Mouse (Mus musculus): Measurements from ENCODE around the gene Dlgap1. TPM values are rescaled to one million over a fixed set of nuclear protein-coding genes. Genes with fewer than 3 reads are reported as not detected.
A peak's percentile ranks its signal among the peaks of the same experiment; 100 is the strongest.

Gene Dlgap1
- polyA plus RNA-seq, 1 experiment from 2014 or later: 7.4 TPM

DNA sequence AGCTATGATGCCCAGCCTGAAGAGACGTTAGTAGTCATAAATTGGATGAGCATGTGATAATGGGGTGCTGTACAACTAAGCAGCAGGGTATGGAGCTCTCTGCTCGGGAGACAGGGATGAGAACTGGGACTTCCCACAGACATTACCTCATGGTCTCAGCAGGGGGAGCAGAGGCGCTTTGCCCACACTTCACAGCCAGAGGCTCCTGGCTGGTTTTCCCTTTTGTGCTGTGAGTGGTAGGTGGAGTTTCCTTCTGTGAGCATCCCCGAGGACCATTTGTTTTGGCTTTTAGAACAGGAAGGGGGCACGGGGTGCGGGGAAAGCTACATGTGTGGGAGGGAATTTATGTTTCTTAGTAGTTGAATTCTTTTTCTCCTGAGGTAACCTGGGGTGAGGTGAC, 768.6 kb downstream of the Dlgap1 start:
- ATAC-seq (ENCODE audit: low FRiP score): peak; percentile 69
- 6% methylated on average over 6 of the region's 6 CpGs for WGBS
- no peaks in the 10 kb centered on the region for H3K9me3 ChIP-seq
- H3K27me3 ChIP-seq: no peaks in the 10 kb centered on the region
- H3K4me3 ChIP-seq (replicated peaks): peak overlapping the region; percentile 22; the same call in 1 of the 2 replicates
- peak overlapping the region; percentile 39; the same call in 1 of the 2 replicates for H3K27ac ChIP-seq
- H3K4me1 ChIP-seq: peaks cover 18% of the 10 kb centered on the region
- H3K36me3 ChIP-seq (replicated peaks): no peaks in the 10 kb centered on the region
- no peak overlapping the region for H3K9ac ChIP-seq
- peak overlapping the region; percentile 50 for H3K4me2 ChIP-seq

DNA sequence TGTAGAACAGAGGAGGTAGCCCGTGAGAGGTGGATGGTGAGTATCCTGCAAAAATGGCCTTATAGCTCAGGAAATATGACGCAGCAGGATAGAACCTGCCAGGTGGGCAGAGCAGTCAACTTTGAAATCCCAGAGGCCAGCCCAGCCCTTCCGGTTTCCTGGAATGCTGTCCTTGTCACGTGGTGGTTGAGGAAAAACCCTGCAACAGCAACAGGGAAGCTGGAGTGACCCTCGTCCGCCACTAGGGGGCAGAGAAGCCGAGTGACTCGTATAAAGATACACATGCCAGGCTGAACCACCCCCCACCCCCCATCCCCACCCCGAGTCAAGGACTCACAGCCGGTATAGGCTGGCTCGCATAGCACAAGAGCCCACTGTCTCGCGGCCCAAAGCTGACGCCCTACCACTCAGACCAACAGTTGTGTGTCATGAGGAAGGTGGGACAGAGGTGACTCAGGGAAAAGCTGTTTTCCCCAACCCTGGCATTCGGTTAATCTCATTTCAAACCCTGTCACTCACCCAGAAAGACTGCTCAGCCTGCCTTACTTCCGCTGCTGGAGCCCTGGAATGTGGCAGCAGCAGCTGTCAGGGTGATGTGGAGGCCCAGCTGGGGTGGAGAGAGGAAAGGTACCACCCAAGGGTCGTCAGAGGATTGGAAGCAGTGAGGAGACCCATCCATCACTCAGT, 769.4 kb downstream of the Dlgap1 start:
- H3K4me1 ChIP-seq: peaks cover 18% of the 10 kb centered on the region
- H3K4me2 ChIP-seq: peak overlapping the region; percentile 50
- H3K4me3 ChIP-seq (replicated peaks): peak overlapping the region; percentile 22; the same call in 1 of the 2 replicates
- peak overlapping the region; percentile 13; the same call in 1 of the 2 replicates for H3K9ac ChIP-seq
- no peaks in the 10 kb centered on the region for H3K27me3 ChIP-seq
- H3K27ac ChIP-seq: peak overlapping the region; percentile 42; the same call in 1 of the 2 replicates
- peak; percentile 91 for ATAC-seq (ENCODE audit: low FRiP score)
- 4% methylated on average over 17 of the region's 17 CpGs for WGBS
- no peaks in the 10 kb centered on the region for H3K36me3 ChIP-seq (replicated peaks)
- H3K9me3 ChIP-seq: no peaks in the 10 kb centered on the region

DNA sequence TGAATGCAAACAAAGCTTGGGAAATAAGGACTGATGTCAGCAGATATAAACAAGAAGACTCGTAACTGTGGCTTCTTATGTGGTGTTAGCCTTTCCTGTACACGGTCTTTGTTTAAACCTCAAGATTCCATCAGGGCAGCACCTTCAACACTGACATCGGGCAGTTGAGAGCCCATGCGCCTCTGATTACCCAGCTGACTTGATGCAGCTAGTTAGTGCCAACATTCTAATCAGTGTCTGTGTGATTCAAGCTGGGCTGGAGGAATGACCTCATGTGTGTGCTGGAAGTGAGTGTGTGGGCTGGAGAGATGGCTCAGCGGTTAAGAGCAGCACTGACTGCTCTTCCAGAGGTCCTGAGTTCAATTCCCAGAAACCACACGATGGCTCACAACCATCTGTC, 770.5 kb downstream of the Dlgap1 start:
- Histone ChIP-seq H3K36me3 (replicated peaks) (no peaks in the 10 kb centered on the region), H3K27me3 (no peaks in the 10 kb centered on the region), H3K4me1 (peaks cover 18% of the 10 kb centered on the region), H3K4me2 (no peak overlapping the region), H3K27ac (no peak overlapping the region), H3K9me3 (no peaks in the 10 kb centered on the region), H3K4me3 (replicated peaks) (no peak overlapping the region), H3K9ac (no peak overlapping the region)
- 78% methylated on average over 6 of the region's 6 CpGs for WGBS
- ATAC-seq (ENCODE audit: low FRiP score): no peak

DNA sequence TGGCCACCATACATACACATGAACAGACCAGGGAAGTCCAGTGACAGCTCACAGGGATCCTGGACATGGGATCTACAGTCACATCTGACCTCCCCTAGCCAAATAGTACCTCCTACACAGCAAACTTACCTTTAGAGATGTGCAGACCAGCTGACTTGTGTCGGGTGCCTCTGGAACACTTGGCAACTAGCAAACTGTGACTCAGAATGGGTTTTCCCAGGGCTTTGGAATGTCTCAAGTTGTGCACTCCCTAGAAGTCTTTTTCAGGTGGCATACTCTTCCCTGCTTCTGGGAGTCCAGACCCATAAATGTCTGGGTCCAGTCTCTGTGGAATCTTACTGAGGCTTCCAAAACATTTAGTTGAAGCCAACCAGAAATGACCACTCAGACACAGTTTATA, 772.8 kb downstream of the Dlgap1 start:
- Histone ChIP-seq H3K27me3 (peaks cover 5% of the 10 kb centered on the region; the same call in 1 of the 2 replicates), H3K9me3 (no peaks in the 10 kb centered on the region), H3K4me3 (replicated peaks) (no peak overlapping the region), H3K4me2 (no peak overlapping the region), H3K27ac (no peak overlapping the region), H3K9ac (no peak overlapping the region), H3K4me1 (peaks cover 23% of the 10 kb centered on the region), H3K36me3 (replicated peaks) (no peaks in the 10 kb centered on the region)
- ATAC-seq (ENCODE audit: low FRiP score): no peak
- 93% methylated on average over 1 of the region's 1 CpGs for WGBS

DNA sequence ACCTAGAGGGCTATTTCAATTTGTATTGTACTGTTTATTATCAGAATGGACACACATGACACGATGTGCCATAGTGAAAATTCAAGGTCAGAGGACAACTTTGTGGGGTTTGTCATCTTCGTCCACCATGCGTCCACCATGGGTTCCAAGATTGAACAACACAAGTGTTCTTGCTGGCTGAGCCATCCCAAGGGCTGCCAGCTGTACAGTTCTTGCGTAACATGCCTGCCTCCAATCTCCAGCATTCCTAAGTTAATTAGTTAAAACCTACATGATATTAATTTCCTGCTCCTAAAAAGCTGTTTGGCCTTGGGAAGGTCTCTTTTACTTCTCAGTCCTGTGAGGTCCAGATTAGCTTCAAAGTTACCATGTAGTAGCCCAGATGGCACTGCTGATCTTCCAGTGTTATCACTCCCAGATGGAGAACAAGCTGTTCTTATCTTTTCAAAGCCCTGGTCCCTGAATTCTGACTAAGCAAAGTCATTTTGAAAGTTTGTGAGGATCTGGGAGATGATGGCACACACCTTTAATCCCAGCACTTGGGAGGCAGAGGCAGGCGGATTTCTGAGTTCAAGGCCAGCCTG, 775.8 kb downstream of the Dlgap1 start:
- H3K4me1 ChIP-seq: peaks cover 24% of the 10 kb centered on the region
- 92% methylated on average over 5 of the region's 5 CpGs for WGBS
- no peak overlapping the region for H3K4me2 ChIP-seq
- H3K4me3 ChIP-seq (replicated peaks): no peak overlapping the region
- H3K27me3 ChIP-seq: peaks cover 13% of the 10 kb centered on the region
- H3K27ac ChIP-seq: no peak overlapping the region
- H3K36me3 ChIP-seq (replicated peaks): no peaks in the 10 kb centered on the region
- ATAC-seq (ENCODE audit: low FRiP score): no peak
- H3K9me3 ChIP-seq: no peaks in the 10 kb centered on the region
- no peak overlapping the region for H3K9ac ChIP-seq

DNA sequence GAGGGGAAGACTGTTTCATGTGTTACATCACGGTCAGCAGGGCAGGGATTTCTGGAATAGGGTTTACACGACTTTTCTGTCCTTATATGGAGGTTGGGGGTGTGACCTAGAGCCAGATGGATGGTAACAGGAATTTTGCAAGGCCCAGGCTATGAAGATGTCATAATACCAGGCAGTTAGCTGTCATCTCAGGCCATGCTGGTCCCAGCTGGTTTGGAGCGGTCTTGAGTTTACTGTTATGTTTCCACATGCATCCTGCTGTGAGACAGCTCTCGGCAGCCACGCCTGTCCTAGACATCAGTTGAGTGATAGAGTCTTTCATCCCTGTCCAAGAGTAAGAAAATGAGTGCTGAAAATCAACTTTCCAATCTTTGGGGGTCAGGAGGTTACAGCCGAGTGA, 776.5 kb downstream of the Dlgap1 start:
- Histone ChIP-seq H3K4me2 (no peak overlapping the region), H3K36me3 (replicated peaks) (no peaks in the 10 kb centered on the region), H3K9ac (no peak overlapping the region), H3K27ac (no peak overlapping the region), H3K9me3 (no peaks in the 10 kb centered on the region), H3K27me3 (peaks cover 17% of the 10 kb centered on the region), H3K4me3 (replicated peaks) (no peak overlapping the region), H3K4me1 (peaks cover 24% of the 10 kb centered on the region)
- ATAC-seq (ENCODE audit: low FRiP score): no peak
- 89% methylated on average over 6 of the region's 6 CpGs for WGBS

DNA sequence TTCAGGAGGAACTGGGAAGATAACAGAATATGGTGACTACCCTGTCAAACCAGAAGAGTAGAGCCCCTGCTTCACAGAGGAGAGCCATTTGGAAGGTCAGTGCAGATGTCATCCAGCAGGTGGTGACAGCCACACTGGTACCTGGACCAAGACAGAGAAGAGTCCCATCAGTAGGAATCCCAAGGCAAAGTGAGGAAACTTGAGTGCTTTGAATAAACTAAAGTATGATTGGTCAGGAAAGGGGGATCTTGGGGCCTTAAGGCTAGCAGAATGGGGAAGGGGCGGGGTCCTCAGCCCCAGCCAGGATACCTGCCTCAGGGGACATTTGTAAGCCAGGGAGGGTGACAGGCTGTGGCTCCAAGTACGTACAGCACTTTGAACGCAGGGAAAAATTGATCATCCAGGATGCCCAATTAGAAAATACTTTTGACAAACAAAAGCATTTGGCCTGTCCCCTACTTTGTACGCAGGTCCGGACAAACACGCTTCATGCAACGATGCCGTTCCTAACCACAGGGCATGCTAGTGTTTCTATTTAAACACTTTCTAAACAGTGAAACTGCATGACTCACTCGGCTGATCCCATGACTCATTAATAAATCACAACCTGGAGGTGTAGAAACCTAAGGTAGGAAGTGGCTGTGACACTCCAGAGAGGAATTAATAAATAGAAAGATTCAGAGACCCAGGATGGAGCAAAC, 777.7 kb downstream of the Dlgap1 start:
- H3K9me3 ChIP-seq: no peaks in the 10 kb centered on the region
- 0 out of 2 replicates have a peak overlapping the region, but pooled peaks have one; percentile 19 for H3K27ac ChIP-seq
- no peak for ATAC-seq (ENCODE audit: low FRiP score)
- H3K4me3 ChIP-seq (replicated peaks): no peak overlapping the region
- H3K4me1 ChIP-seq: peaks cover 33% of the 10 kb centered on the region
- no peaks in the 10 kb centered on the region for H3K36me3 ChIP-seq (replicated peaks)
- peaks cover 23% of the 10 kb centered on the region for H3K27me3 ChIP-seq
- 15% methylated on average over 9 of the region's 9 CpGs for WGBS
- H3K4me2 ChIP-seq: no peak overlapping the region
- H3K9ac ChIP-seq: no peak overlapping the region

DNA sequence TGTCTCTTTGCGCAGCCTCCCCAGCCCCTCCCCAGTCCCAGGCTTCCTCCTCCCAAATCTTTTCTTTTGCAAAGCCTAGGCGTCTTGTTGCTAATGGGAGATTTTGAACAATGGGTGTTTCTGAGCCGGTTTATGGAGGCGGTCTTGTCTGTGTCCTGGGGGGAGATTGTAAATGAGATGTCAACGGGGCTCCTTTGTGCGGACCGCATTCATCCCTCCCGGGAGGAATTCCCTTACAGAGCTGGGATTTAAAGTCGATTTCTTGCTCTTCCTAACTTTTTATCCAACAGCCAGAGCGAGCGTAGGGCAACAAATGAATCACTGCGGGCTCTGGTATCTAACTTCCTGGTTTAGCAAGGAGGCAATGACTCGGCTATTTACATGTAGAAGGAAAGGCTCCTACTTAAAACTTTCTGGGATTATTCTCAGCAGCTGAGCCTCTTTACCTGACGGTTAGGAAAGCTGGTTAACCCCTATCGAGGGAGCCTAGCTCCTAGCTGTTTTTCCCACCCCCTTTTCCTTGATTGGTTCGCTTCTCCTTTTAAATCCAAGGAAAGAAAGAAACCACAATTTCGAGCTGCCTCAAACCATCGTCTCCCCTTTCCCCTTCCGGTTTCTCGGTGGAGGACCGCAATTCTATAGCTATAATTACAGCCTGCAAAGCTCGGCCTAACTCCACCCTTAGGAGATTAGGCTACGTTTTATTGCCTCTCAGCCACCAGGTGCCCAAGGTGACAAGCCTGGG, 779.0 kb downstream of the Dlgap1 start:
- peak overlapping the region; percentile 56 for H3K4me2 ChIP-seq
- H3K27me3 ChIP-seq: peaks cover 26% of the 10 kb centered on the region
- WGBS: under 1% methylated on average over 23 of the region's 23 CpGs
- H3K9ac ChIP-seq: peak overlapping the region; percentile 30; the same call in 1 of the 2 replicates
- H3K9me3 ChIP-seq: no peaks in the 10 kb centered on the region
- peak overlapping the region; percentile 81 for H3K27ac ChIP-seq
- H3K4me1 ChIP-seq: peaks cover 33% of the 10 kb centered on the region
- peak; percentile 68 for ATAC-seq (ENCODE audit: low FRiP score)
- no peaks in the 10 kb centered on the region for H3K36me3 ChIP-seq (replicated peaks)
- peak overlapping the region; percentile 22 for H3K4me3 ChIP-seq (replicated peaks)

DNA sequence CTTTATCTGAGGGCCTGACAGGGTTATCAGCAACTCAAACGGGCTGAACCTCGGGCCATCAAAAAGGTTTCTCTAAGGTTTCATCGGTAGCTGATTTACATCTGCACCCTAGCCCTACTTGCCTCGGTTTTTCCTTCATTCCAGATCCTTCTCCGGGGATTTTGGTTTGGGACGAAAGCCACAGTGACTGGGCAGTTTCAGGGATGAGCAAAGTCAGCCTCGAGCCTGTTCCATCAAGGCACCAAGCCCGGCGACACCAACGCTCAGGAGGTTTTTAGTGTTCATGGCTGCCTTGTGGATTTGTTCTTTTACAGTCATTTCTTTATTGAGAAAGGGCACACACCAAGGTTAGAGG, 779.6 kb downstream of the Dlgap1 start:
- Histone ChIP-seq H3K9me3 (no peaks in the 10 kb centered on the region), H3K36me3 (replicated peaks) (no peaks in the 10 kb centered on the region), H3K27me3 (peaks cover 30% of the 10 kb centered on the region), H3K9ac (no peak overlapping the region), H3K4me1 (peaks cover 33% of the 10 kb centered on the region), H3K4me3 (replicated peaks) (peak overlapping the region; percentile 22), H3K4me2 (peak overlapping the region; percentile 56), H3K27ac (peak overlapping the region; percentile 81)
- no peak for ATAC-seq (ENCODE audit: low FRiP score)
- WGBS: 6% methylated on average over 10 of the region's 10 CpGs

DNA sequence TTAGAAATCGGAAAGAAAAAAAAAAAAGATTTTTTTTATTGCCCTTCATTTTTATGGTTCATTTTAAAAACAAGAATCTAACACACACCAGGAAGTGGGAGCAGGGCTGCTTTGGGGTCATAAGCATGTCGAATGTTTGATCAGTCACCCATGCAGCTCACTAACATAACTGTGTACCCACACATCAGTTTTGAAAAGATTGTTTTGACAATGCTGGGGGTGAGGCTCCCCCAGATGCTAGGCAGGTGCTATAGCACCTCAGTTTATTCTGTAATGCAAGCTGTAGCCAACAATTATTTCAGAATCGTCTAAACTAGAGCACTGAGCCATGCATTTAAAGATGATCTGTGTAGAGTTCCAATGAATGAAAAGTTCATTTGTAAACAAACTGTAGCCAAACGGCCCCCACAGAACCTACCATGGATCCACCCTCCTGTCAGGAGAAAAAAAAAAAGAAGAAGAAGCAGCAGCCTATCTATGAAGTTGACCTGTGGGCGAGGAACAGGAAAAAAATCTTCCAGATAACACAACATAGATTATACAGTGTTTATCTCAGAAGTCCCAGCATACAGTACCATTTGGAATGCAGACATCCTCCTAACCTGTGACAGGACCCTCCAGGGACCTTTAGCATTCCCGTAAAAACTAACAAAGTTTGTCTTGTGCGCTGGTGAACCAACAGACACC, 780.2 kb downstream of the Dlgap1 start:
- Histone ChIP-seq H3K9me3 (no peaks in the 10 kb centered on the region), H3K9ac (no peak overlapping the region), H3K4me2 (no peak overlapping the region), H3K27ac (no peak overlapping the region), H3K4me3 (replicated peaks) (no peak overlapping the region), H3K27me3 (peaks cover 35% of the 10 kb centered on the region), H3K36me3 (replicated peaks) (no peaks in the 10 kb centered on the region), H3K4me1 (peaks cover 33% of the 10 kb centered on the region)
- 40% methylated on average over 7 of the region's 7 CpGs for WGBS
- ATAC-seq (ENCODE audit: low FRiP score): no peak

DNA sequence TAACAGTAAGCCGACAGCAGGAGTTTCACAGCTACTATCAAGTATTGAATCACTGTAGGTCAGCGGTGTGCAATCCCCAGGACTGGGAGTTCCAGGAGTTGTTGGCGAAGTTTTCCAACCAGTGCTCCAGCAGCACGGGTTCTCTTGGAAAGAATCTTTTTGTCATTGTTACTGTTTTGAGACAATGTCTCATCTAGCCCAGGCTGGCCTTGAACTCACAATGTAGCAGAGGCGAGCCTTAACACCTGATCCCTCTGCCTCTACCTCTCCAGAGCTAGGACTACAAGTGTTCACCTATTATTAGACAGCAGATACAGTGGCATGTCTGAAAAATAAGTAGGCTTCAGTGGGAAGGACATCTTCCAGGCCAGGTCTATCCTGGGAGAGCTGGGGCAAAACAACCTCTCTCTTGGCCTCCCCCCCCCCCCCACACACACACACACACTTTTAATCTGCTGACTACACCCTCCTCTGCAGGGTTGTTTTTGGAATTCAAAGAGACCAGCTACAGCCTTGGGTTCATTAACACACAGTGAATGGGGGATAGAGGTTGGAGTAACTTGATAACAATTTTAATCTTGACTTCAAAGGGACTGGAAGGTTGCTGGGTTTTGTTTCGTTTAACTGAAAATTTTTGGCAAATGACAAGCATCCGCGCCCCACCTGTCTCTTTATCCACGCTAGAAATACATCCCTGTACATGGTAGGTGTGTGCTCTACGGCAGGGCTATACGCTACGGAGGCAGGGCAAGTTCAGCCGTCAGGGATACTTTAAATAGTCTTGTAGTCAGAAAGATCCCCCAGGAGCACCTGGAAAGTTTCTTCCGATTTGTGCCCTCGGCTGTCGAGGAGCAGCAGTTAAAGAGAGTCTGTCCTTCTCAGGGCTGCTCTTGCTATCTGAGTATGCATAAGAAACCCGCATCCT, 781.6 kb downstream of the Dlgap1 start:
- Histone ChIP-seq H3K36me3 (replicated peaks) (no peaks in the 10 kb centered on the region), H3K27ac (no peak overlapping the region), H3K9ac (no peak overlapping the region), H3K4me1 (peaks cover 37% of the 10 kb centered on the region), H3K9me3 (no peaks in the 10 kb centered on the region), H3K4me3 (replicated peaks) (no peak overlapping the region), H3K27me3 (peaks cover 41% of the 10 kb centered on the region), H3K4me2 (peak overlapping the region; percentile 47)
- ATAC-seq (ENCODE audit: low FRiP score): no peak
- 38% methylated on average over 17 of the region's 17 CpGs for WGBS
